Mouse (Mus musculus): Measurements from ENCODE around the gene Ackr1.

Gene Ackr1

DNA sequence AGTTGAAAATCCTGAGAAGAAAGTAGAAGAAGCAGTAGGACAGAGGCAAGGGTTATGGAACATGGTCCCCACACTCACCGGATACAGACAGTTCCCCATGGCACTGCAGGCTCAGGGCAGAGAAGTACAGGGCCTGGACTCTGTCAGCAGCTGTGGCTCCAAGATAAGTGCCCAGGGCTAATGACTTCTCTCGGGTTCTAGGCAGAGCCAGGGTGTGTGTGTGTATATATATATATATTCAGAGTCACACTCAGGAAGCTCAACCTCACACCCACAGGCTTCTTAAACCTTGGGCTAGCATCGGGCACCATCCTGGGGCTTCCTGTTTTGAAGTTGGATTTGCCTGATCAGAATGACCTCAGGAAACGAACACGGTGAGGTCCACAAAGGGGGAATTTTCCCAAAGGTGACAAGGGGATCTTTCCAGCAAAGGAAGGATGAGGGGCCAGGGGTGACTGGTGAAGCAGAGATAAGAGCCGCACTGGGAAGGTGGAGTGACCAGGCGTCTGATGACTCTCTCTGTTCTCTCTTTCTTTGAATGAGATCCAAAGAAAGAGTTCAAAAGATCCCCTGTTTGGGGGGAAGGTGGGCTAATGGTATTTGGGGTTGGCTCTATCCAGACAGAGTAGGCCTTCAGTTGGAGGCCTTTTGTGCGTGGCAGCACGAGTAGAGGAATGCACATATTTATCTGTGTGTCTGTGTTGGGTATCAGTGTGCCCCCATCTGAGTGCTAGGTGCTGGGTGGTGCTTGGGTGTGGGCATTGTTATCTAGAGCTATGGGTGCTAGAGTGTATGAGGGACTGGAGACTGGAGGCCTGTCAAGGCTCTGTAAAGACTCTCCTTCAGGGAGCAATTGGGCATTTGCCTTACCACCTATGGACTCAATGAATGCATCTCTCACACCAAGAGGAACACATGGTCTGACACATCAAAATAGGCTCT, at the start of gene Ackr1:
TSS of gene Ackr1 (minus strand) at position 439 of the 942 bp plus-strand sequence.
- no peak for DNase-seq

- DNase-seq: no peak
Measured at GRCm38 (mm10) chr1:173381436-173381835, 47.9 kb upstream of the Ackr1 start.

- peak; percentile 12 for DNase-seq
Measured at GRCm38 (mm10) chr1:173377380-173378112, 44.0 kb upstream of the Ackr1 start.

GRCm38 (mm10) chr1:173374020-173374419, 40.5 kb upstream of the Ackr1 start:
- no peak for DNase-seq

- DNase-seq: no peak
Measured at GRCm38 (mm10) chr1:173371586-173371985, 38.0 kb upstream of the Ackr1 start.

DNA sequence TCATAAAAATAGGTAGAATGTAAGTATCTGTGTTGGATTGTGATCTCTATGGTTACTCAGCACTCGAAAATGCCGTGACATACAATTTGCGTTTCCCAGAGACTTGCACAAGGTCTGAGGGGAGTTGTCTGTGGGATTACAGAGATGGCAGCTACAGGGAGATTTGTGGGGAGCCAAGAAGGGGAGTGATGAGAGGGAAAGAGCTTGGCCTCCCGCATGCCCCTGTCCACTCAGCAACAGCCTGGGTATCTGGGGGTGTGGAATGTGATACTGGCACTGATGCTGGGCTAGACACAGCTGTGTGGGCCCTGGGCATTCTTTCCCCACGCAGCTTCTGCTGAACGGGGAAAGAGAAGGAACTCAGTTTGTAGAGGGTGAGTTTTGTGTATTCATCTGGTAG, 36.9 kb upstream of the Ackr1 start:
- no peak for DNase-seq

GRCm38 (mm10) chr1:173369611-173370010, 36.1 kb upstream of the Ackr1 start:
- DNase-seq: no peak

- no peak for DNase-seq
Measured at GRCm38 (mm10) chr1:173367356-173368046, 34.0 kb upstream of the Ackr1 start, which contains the start of gene Cadm3. TSS of gene Cadm3 (minus strand) at chr1:173367695.

DNA sequence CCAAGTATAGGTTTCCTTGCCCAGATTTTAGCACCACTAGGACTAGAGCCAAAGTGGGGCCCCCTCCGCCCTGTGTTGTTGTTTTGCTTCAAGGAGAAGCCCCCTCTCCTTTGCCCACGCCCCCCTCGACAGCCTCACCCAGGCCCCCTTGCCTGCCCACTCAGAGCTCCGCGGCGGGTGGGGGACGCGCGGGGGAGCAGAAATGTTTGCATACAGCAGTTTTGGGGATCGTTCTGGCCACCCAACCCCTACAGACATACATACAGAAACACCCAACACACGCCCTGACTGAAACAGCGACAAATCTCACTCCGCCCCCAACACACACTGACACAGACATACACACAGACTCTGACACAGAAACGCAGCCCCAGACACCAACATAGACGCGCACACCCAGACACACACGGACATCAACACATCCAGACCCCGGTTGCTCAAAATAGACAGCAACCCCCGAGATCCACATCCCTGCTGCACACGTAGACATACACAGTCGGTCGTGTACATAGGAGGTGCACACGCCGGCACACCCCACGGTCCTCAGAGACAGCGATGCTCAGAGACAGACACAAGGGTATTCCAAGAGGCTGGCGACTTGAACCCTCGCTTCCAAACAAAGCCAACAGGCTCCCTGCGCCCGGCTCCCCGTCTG, 33.3 kb upstream of the Ackr1 start:
- DNase-seq: no peak

DNA sequence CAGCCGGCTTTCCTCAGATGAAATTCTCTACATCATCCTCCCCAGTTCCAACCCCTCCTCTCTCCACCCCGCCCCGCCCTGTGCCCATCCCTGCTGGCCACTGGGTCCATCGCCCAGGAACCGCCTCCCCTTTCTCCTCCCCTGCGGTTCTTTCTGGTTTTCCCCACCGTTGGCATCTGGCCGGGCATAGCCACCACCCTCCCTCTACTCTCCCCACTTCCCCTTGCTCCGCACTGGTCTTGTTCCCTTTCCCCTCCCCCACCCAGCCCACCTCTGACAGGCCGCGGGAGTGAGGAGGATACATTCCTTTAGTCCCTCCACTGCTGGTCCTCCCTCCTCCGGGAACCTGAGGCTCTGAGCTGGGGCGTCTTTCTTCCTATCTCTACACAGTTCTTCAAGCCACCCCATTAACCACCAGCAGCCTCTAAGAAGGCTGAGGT, 32.4 kb upstream of the Ackr1 start:
- DNase-seq: no peak

GRCm38 (mm10) chr1:173364125-173364800, 30.7 kb upstream of the Ackr1 start:
- DNase-seq: no peak

GRCm38 (mm10) chr1:173363436-173363835, 29.9 kb upstream of the Ackr1 start:
- DNase-seq: no peak

GRCm38 (mm10) chr1:173361651-173362050, 28.1 kb upstream of the Ackr1 start:
- peak; percentile 30 for DNase-seq

DNA sequence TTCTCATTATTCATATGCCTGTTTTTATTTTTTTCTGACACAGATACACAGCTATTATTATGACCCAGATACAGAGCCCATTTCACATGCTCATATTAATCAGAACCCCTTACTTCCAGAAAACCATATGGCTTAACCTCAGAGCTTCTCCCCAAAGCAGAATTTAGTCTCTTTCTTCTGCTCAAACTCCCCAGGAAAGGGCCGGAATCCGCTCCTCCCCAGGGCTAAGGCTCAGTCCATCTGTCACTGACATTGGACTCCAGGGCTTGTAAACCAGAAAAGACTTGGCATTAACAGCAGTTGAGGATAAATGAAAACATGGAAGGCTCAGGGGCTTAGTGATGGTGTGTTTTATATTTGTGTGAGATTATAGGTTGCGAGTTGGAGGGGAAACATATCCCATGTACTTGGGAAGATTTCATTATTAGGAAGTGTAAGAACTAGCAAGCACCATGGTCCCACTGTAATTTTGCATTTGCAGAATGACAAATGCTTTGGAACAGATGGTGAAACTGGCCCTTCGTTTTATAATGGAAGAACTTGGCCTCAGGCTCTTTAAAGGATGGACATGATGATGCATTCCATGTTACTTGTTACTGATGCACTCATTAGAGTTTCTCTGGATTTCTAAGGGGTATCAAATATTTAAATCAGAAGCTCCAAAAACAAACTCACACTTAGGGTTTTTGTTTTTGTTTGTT, 26.2 kb upstream of the Ackr1 start:
- no peak for DNase-seq

GRCm38 (mm10) chr1:173357799-173358198, 24.2 kb upstream of the Ackr1 start:
- no peak for DNase-seq

DNA sequence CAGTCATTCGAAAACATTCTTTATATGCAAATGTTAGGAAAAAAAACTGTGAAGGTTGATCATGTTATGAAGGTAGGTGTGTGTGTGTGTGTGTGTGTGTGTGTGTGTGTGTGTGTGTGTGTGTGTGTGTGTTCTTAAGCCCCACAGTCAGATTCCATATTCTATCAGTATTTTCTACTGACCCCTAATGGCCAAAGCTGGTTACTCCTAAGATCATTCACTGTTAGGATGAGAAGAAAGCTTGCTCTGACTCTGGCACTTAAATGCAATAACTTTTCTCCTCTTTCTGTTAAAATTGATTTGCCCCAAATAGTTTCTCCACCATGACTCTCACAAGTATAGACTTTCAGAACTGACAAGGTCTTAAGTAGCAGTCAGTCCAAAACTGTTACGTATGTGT, 23.1 kb upstream of the Ackr1 start:
- DNase-seq: no peak

- DNase-seq: no peak
Measured at GRCm38 (mm10) chr1:173355107-173355846, 21.7 kb upstream of the Ackr1 start.

- DNase-seq: no peak
Measured at GRCm38 (mm10) chr1:173350372-173350957, 16.9 kb upstream of the Ackr1 start, which contains the start of gene Aim2. TSS of gene Aim2 (plus strand) at chr1:173350879.

- peak; percentile 6 for DNase-seq
Measured at GRCm38 (mm10) chr1:173349946-173350345, 16.4 kb upstream of the Ackr1 start.

- DNase-seq: no peak
Measured at GRCm38 (mm10) chr1:173349192-173349591, 15.6 kb upstream of the Ackr1 start.

Measured in thymus, postnatal 25 days (tissue).